Mouse (Mus musculus) ovary, postnatal 36 days (tissue): ENCODE data around the gene Dvl2.

ENCODE experiments used
- DNase-seq: peaks from one replicate; pipeline ENCODE4 v3.0.0; 2022; ENCODE audit warnings: low spot score, mixed read lengths

The Dvl2 gene

DNA sequence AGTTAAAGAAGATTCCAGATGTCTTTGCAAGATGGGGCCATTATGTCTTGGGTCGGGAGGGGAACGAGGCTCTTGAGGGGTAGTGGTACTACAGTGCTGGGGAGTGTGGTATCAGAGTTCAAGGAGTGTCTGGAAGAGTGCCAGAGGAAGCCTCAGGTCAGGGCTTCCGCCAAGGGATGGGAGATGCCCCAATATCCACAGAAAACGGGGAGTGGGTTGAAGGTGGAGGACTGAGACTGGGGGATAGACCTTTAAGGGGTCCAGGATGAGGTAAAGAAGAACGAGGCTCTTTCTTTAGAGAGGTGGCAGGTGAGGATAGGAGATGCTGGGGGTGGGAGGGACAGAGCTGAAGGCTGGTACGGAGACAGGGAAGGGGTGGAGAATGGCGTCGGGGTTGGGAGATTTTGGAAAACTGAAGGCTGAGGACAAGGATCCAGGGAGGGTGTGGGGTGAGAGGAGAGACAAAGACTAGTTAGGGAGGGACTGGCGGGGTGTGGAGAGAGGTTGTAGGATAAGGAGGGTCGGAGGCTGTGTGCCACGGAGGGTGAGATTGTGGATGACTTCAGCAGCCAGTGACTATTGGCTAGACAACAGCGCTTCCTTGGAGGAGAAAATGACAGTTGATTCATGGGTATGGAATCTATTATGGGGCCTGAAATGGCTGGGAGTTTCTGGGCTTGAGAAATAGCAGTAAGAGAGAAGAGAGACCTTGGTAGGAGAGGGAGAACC lies 28.2 kb downstream of the Dvl2 start:
- DNase-seq = no peak

DNA sequence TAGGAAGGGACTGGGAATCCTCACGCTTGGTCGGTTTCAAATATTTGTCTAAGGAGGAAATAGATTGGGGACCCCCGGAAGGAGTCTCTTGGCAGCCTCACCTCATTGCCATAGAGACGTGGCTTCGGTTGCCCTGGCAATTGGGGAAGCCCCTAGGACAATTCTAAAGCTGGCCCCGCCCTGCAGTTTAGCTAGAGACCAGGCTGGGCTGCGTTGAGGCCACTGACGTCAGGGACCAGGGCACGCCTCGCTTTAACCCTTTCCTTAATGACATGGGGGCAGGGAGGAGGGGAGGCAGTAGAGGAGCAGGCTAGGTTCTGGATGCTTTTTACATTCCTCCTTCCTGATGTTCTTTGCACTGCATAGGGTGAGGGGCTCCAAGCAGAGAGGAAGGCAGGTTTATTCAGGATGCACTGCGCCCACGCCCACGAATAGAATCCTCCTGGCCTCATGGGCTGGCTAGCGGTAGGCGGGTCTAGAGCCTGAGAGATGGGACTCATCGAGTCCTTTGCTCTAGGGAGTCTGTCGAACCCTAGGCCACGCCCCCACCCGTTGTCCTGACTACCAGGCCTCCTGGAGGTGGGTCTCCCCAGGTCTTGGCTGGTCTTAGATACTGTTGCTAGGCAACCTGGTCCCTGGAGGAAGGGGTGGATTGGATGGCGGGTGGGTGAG lies 28.9 kb downstream of the Dvl2 start:
- peak; percentile 57 for DNase-seq

GRCm38 (mm10) chr11:70029829-70030550 lies 29.6 kb downstream of the Dvl2 start:
- no peak for DNase-seq

GRCm38 (mm10) chr11:70030651-70031320 lies 30.4 kb downstream of the Dvl2 start:
- no peak for DNase-seq

DNA sequence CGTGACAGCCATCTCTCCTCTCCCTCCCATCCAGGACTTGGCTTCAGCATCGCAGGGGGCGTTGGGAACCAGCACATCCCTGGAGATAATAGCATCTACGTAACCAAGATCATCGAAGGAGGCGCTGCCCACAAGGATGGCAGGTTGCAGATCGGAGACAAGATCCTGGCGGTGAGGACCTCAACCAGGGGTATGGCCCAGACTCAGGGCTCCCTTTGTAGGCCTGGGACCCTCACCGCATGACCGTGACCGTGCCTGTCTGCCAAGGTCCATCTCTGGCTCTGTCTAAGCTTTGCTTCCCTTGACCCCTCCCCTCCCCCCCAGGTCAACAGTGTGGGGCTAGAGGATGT lies 30.9 kb downstream of the Dvl2 start:
- no peak for DNase-seq

GRCm38 (mm10) chr11:70038174-70038573 lies 37.8 kb downstream of the Dvl2 start:
- no peak for DNase-seq

DNA sequence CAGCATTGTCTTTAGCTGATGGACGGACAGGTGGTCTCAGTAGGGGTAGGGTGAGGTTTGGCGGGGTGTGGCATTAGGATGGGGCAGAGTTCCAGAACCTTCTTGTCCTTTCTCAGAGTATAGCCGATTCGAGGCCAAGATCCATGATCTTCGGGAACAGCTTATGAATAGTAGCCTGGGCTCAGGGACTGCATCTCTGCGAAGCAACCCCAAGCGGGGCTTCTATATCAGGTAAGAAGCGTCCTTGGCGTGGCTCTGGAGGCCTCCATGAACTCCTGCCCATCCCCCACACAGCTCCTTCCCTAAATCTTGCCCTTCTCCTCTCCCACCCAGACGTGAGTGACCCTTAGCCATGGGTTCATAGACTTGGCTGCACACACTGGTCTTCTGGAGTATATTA lies 39.2 kb downstream of the Dvl2 start:
- DNase-seq = no peak

- DNase-seq = no peak
These were observed 39.8 kb downstream of the Dvl2 start for GRCm38 (mm10) chr11:70040184-70040583.

DNA sequence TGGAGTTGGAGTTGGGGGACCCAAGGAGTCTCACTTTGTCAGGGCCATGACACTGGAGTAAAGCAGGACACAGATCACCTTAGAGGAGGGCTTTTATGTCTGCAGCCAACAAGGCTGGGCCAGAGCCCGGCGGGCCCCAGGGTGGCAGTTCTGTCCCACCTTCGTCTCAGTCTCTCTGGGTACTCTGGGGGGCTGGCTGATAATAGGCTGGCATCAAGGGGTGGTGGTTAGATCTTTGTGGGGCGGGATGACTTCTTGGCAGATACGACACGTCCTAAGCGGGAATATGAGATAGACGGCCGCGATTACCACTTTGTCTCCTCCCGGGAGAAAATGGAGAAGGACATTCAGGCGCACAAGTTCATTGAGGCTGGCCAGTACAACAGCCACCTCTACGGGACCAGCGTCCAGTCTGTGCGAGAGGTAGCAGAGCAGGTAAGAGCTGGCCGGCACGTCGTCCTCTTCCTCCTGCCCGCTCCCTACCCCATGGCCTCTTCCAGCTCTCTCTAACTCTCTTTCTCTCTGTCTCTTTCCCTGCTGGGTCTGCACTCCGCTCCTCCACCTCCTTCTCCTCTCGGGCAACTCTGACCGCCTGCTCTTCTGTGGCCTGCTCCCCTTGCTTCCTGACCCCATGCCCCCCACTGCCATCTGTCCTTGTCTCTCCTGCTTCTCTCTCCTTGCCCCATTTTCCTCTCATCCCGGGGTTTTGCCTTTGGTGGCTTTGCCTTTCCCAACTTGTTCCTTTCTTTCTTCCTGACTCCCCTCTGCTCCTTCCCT lies 42.1 kb downstream of the Dvl2 start:
- no peak for DNase-seq

DNA sequence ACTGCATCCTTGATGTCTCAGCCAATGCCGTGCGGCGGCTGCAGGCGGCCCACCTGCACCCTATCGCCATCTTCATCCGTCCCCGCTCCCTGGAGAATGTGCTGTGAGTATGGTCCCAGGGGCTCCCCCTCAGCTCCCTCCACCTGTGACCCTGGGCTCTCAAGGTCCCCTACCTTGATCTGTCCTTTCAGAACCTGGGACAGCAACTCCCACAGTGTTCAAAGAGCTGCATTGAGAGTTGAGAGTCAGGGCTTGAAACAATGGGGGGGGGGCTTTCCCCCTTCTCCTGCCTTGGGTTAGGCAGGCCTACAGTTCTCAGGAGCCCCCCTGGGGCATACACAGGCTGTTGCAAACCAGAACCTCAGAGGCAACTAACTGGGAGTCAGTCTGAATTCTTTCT lies 43.3 kb downstream of the Dvl2 start:
- no peak for DNase-seq

DNA sequence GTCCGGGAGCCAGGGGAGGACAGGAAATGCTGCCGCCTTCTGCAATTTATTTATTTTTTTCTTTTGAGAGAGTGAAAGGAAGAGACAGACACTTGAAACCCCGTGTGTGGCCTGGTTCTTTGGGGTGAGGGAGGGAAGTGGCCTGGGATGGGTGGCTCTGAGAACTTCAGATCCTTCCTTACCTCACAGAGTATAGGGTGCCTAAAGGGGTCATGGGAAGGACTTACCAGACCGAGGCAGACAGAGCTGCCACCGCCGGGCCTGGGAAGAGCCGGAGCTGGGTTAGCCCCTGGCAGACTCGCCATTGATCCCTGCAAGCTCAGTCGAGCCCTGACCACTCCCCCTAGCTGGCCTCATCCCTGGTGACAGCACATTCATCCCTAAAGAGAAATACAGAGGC lies 45.0 kb downstream of the Dvl2 start:
- no peak for DNase-seq

DNA sequence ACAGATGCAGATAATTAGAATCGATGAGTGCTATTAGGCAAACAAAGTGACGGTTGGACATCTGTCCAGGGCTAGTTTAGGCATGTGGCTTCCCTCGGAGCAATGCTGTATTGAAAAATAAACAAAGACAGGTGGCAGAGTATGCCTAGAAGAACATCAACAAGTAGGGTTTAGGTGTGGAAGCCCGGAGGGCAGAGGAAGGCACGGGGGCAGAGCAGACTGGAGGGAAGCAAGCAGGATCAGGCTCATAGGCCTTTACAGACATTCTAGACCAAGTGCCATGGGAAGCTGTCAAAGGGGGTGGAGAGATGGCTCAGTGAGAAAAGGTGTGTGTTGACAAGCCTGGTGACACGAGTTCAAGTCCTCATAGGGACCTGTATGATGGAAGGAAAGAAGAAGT lies 49.0 kb downstream of the Dvl2 start:
- no peak for DNase-seq

GRCm38 (mm10) chr11:70049816-70050215 lies 49.4 kb downstream of the Dvl2 start:
- DNase-seq = no peak

DNA sequence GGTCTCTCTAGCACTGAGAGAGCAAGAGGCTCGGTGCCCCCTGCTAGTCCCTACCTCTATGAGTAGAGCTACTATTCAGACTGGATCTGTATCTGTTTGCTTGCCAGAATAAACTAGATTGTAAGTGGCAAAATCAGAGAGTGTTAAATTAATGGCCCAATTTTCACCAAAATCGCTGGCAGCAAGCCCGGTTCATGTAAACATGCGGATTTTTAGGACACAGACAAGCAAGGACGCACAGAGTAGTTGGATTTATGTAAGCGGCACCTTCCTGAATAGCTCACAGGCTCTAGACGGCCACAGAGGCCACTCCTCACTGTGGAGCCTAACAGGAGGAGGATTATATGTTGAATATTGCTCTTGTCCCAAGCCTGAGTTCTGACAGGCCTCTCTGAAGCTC lies 52.8 kb downstream of the Dvl2 start:
- DNase-seq = no peak

DNA sequence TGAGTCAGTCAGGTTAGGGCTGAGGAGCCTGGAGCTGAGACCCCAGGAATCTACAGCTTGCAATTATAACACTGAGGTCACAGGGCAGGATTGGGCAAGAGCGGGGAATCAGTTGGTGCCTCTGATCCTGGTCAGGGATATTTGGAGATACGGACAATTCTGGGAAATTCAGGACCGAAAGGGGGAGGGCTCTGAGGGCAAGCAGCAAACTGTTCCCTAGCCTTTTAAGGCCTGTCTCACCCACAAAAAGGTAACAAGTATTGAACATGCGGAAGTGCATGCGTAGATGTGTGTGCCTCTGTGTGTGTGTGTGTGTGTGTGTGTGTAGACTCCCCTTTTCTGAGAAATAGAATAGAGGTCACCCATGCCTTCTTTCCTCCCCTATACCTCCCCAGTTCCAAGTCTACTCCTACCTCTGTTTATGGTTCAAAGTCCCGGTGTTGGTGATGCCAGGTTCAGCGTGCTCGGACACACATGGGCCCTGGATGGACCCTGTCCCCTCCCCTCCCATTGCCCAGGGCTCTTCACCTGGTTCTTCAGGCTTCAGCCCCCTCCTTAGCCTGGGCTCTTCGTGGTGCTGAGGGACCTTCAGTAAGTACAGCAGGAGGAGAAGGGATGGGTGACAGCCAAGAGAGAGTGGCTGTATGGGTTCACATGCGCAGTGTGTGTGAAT lies 53.6 kb downstream of the Dvl2 start, which contains the start of gene Asgr1:
Asgr1 (plus strand) TSS at position 188 of the 673 bp plus-strand sequence.
- DNase-seq = no peak

- peak; percentile 65 for DNase-seq
These were observed 55.3 kb downstream of the Dvl2 start for GRCm38 (mm10) chr11:70055618-70056214.

GRCm38 (mm10) chr11:70057805-70058204 lies 57.4 kb downstream of the Dvl2 start:
- DNase-seq = no peak

GRCm38 (mm10) chr11:70059930-70060329 lies 59.5 kb downstream of the Dvl2 start:
- DNase-seq = no peak
